8 mouse cellular contexts compared by ENCODE assay signal in genomic region chr16:32004731-32005130, GRCm38 (mm10).
"Had no signal": no experiment of that assay in that cellular context is flagged by ENCODE, and none has a peak within 500 bp of the region (broad histone marks: within the 10 kb centered on the region; RNA-seq: fewer than 3 reads in every experiment).

No protein-coding gene starts in this region.

- DNase-seq: liver, postnatal 0 days; lung, adult 2 months; lung, postnatal 14 days; lung, postnatal 36 days; right cerebral cortex, postnatal 14 days; thymus, adult 18-20 months; thymus, postnatal 14 days; thymus, postnatal 36 days had no signal
